Mouse (Mus musculus): Measurements from ENCODE around the gene Grik2. TPM values are rescaled to one million over a fixed set of nuclear protein-coding genes. Genes with fewer than 3 reads are reported as not detected.
A peak's percentile ranks its signal among the peaks of the same experiment; 100 is the strongest.

The Grik2 gene
- 30.5 and 32.2 TPM in 2 replicates for polyA plus RNA-seq (2015; fragmentation: Nextera tagmentation; extraction: Ambion mirVana)

DNA sequence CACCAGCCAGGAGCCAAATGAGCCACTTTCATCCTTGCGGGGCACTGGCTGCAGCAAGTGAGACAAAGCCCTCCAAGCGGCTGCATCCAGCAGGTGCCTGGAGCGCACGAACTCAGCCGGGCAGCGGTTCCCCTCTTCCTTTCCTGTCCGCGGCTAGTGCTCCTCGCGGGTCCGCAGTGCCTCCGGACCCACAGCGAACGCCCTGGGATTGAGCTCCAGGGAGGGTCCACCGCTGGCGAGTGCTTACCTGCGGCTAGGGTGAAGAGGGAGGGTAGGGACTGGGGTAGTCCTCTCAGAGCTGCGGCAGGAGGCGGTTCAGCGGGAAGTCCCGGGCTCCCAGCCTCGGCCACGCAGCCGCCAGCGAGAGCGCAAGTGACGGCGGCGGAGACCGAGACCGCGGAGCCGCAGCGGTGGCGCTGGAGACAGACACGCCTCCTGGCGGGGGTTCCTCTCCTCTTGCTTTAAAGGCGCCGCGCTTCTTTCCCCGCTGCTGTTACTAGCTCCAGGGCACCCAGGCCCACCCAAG lies at the start of gene Grik2:
Gene Grik2, minus strand, starts transcription at position 386 of the 526 bp plus-strand sequence.
- WGBS: under 1% methylated on average over 41 of the region's 41 CpGs
- peak; percentile 92 for ATAC-seq (ENCODE audit: low FRiP score)
- peak within 1 kb of the TSS; percentile 63 for H3K4me2 ChIP-seq

DNA sequence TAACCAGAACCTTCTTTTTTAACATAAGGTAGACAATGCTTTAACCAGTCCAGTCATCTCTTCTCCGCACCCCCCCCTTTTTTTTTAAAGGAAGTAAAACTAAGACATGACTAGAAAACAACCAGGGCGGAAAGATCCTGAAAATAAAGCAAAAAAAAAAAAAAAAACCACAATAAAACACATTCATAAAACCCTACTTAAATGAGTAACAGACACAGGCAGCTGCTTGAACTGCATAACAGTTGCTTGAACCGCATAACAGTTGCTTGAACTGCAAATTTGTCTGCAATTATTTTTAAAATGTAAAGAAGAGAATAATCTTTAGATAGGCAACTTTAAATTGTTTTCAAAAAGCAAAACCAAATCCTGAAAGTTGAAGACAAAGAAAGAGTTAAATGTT lies 45.8 kb upstream of the Grik2 start:
- Histone ChIP-seq H3K4me3 (no peak overlapping the region), H3K9me3 (no peaks in the 10 kb centered on the region), H3K4me1 (replicated peaks) (no peaks in the 10 kb centered on the region), H3K9ac (no peak overlapping the region), H3K27ac (no peak overlapping the region), H3K27me3 (no peaks in the 10 kb centered on the region), H3K36me3 (no peaks in the 10 kb centered on the region), H3K4me2 (no peak overlapping the region)
- no peak for ATAC-seq (ENCODE audit: low FRiP score)
- whole genome bisulfite sequencing: 86% methylated on average over 3 of the region's 3 CpGs

More for the DNA sequence above, at the start of gene Grik2:
- Histone ChIP-seq H3K36me3 (no peaks in the 10 kb centered on the region), H3K27me3 (no peaks in the 10 kb centered on the region), H3K4me1 (replicated peaks) (peaks cover 24% of the 10 kb centered on the region), H3K27ac (peak within 1 kb of the TSS; percentile 95), H3K9me3 (no peaks in the 10 kb centered on the region), H3K9ac (peak within 1 kb of the TSS; percentile 88), H3K4me3 (peak within 1 kb of the TSS; percentile 80)

DNA sequence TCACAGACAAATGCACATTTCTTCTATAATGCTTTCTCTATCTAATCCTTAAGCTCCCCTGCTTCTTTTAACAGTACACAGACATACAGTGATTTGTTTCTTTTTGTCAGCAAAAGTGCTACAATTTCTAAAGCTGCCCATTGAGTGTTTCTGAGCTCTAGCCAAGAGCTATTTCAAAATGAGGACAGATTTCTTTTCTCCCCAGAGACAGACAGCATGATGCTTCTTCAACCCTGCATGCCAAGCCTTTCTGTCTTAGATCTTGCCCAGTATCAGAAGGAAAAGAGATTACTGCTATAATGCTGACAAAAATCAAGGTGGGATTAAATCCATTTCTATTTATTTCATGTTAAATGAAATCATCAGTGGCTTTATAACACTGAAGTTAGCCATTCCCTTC lies 18.7 kb upstream of the Grik2 start:
- no peak overlapping the region for H3K4me2 ChIP-seq
- H3K36me3 ChIP-seq: no peaks in the 10 kb centered on the region
- no peaks in the 10 kb centered on the region for H3K9me3 ChIP-seq
- no peak overlapping the region for H3K27ac ChIP-seq
- no peaks in the 10 kb centered on the region for H3K27me3 ChIP-seq
- H3K9ac ChIP-seq: no peak overlapping the region
- no peak for ATAC-seq (ENCODE audit: low FRiP score)
- no peaks in the 10 kb centered on the region for H3K4me1 ChIP-seq (replicated peaks)
- no peak overlapping the region for H3K4me3 ChIP-seq

- Histone ChIP-seq H3K27ac (no peak overlapping the region), H3K27me3 (no peaks in the 10 kb centered on the region), H3K9me3 (no peaks in the 10 kb centered on the region), H3K9ac (no peak overlapping the region), H3K4me1 (replicated peaks) (no peaks in the 10 kb centered on the region), H3K36me3 (no peaks in the 10 kb centered on the region), H3K4me2 (no peak overlapping the region), H3K4me3 (no peak overlapping the region)
- ATAC-seq (ENCODE audit: low FRiP score): no peak
- 91% methylated on average over 1 of the region's 1 CpGs for WGBS
Measured at GRCm38 (mm10) chr10:49801001-49801400, 12.4 kb upstream of the Grik2 start.

DNA sequence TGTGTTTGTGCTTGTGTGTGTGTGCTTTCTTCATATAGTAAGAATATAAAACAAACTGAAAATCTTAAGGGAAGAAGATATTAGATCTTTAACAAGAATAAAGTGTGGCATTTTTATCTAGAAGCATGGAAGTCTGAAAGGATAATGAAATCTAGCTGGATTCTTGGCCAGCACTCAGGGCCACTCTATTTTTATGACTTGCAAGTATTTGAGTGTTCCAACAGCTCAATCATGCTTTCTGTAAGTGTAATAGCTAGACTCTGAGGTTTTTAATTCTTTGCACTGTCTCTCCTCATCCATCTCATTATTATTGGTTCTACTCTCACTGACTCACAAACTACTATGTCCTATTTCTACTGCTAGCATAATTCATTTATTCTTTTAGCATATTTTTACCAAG lies 5.6 kb upstream of the Grik2 start:
- no peaks in the 10 kb centered on the region for H3K36me3 ChIP-seq

DNA sequence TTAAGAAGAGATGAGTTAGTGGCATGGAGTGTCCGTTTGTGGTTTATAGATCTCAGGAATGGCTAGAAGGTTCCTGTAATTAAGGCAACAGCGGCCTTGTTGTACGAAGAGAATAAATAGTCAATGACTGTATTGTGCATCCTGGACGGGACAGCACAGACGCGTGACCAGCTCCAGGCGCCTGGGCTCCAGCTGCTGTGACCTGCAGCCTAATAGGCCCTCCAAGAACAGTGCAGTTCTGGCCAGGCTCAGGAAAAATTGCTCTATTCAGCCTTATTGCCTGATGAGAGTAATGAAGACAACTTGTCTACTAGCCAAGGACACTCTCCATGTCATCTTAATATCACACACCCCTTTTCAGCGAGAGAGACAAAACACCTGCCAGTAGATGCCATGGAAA lies 1.8 kb upstream of the Grik2 start:
- Histone ChIP-seq H3K4me3 (no peak overlapping the region), H3K9me3 (no peaks in the 10 kb centered on the region), H3K4me2 (0 out of 2 replicates have a peak overlapping the region, but pooled peaks have one; percentile 63), H3K27me3 (no peaks in the 10 kb centered on the region), H3K36me3 (no peaks in the 10 kb centered on the region), H3K9ac (no peak overlapping the region), H3K27ac (no peak overlapping the region), H3K4me1 (replicated peaks) (peaks cover 19% of the 10 kb centered on the region)
- ATAC-seq (ENCODE audit: low FRiP score): no peak
- WGBS: 33% methylated on average over 8 of the region's 8 CpGs

More for the DNA sequence above, 5.6 kb upstream of the Grik2 start:
- Histone ChIP-seq H3K27ac (no peak overlapping the region), H3K27me3 (no peaks in the 10 kb centered on the region), H3K4me1 (replicated peaks) (peaks cover 14% of the 10 kb centered on the region), H3K4me3 (no peak overlapping the region), H3K9ac (no peak overlapping the region), H3K9me3 (no peaks in the 10 kb centered on the region), H3K4me2 (no peak overlapping the region)
- no peak for ATAC-seq (ENCODE audit: low FRiP score)

GRCm38 (mm10) chr10:49789711-49790110 lies 1.1 kb upstream of the Grik2 start:
- H3K36me3 ChIP-seq: no peaks in the 10 kb centered on the region
- WGBS: 50% methylated on average over 4 of the region's 4 CpGs
- no peak overlapping the region for H3K27ac ChIP-seq
- peaks cover 19% of the 10 kb centered on the region for H3K4me1 ChIP-seq (replicated peaks)
- H3K27me3 ChIP-seq: no peaks in the 10 kb centered on the region
- no peak for ATAC-seq (ENCODE audit: low FRiP score)
- no peak overlapping the region for H3K9ac ChIP-seq
- peak overlapping the region; percentile 80; the same call in 1 of the 2 replicates for H3K4me3 ChIP-seq
- no peaks in the 10 kb centered on the region for H3K9me3 ChIP-seq
- peak overlapping the region; percentile 63 for H3K4me2 ChIP-seq

- Histone ChIP-seq H3K4me3 (peak overlapping the region; percentile 80), H3K9ac (peak overlapping the region; percentile 88), H3K36me3 (no peaks in the 10 kb centered on the region), H3K4me1 (replicated peaks) (peaks cover 20% of the 10 kb centered on the region), H3K27me3 (no peaks in the 10 kb centered on the region), H3K4me2 (peak overlapping the region; percentile 63), H3K27ac (peak overlapping the region; percentile 95), H3K9me3 (no peaks in the 10 kb centered on the region)
- WGBS: 8% methylated on average over 5 of the region's 5 CpGs
- ATAC-seq (ENCODE audit: low FRiP score): peak; percentile 78
Measured at GRCm38 (mm10) chr10:49788914-49789313, 348 bp upstream of the Grik2 start.

DNA sequence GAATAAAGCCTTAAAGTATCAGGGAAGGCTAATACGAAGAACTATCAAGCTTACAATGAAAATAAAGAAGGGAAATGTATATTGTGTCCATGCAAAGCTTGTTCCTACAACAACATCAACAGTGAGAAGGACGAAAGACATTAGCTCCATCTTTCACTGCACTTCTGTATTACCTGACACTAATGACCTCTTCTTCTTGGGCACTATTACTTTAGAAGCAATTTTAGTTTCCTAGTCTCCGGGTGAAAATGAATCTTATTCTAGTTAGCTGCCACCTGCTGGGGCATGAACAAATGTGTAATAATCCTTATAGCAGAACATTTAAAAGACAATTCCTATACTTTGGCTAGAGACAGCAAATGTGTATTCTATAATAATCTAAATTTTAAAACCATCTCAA lies 1.9 kb downstream of the Grik2 start:
- Histone ChIP-seq H3K9ac (peak overlapping the region; percentile 61), H3K9me3 (no peaks in the 10 kb centered on the region), H3K27ac (peak overlapping the region; percentile 64; the same call in 1 of the 2 replicates), H3K27me3 (no peaks in the 10 kb centered on the region), H3K36me3 (no peaks in the 10 kb centered on the region), H3K4me1 (replicated peaks) (peaks cover 33% of the 10 kb centered on the region), H3K4me3 (peak overlapping the region; percentile 33), H3K4me2 (peak overlapping the region; percentile 63)
- ATAC-seq (ENCODE audit: low FRiP score): no peak
- WGBS: 36% methylated on average over 3 of the region's 3 CpGs

- no peak for ATAC-seq (ENCODE audit: low FRiP score)
- H3K27ac ChIP-seq: no peak overlapping the region
- no peaks in the 10 kb centered on the region for H3K27me3 ChIP-seq
- peaks cover 41% of the 10 kb centered on the region for H3K4me1 ChIP-seq (replicated peaks)
- H3K9me3 ChIP-seq: no peaks in the 10 kb centered on the region
- peak overlapping the region; percentile 49 for H3K4me2 ChIP-seq
- WGBS: 53% methylated on average over 2 of the region's 2 CpGs
- H3K9ac ChIP-seq: peak overlapping the region; percentile 60; the same call in 1 of the 2 replicates
- peak overlapping the region; percentile 34 for H3K4me3 ChIP-seq
- no peaks in the 10 kb centered on the region for H3K36me3 ChIP-seq
Measured at GRCm38 (mm10) chr10:49785477-49785876, 3.1 kb downstream of the Grik2 start.

GRCm38 (mm10) chr10:49784831-49785230 lies 3.7 kb downstream of the Grik2 start:
- Histone ChIP-seq H3K9ac (peak overlapping the region; percentile 53; the same call in 1 of the 2 replicates), H3K36me3 (no peaks in the 10 kb centered on the region), H3K9me3 (no peaks in the 10 kb centered on the region), H3K27ac (no peak overlapping the region), H3K4me1 (replicated peaks) (peaks cover 43% of the 10 kb centered on the region), H3K4me2 (peak overlapping the region; percentile 49), H3K4me3 (peak overlapping the region; percentile 34), H3K27me3 (no peaks in the 10 kb centered on the region)
- WGBS: 14% methylated on average over 2 of the region's 2 CpGs
- ATAC-seq (ENCODE audit: low FRiP score): no peak

DNA sequence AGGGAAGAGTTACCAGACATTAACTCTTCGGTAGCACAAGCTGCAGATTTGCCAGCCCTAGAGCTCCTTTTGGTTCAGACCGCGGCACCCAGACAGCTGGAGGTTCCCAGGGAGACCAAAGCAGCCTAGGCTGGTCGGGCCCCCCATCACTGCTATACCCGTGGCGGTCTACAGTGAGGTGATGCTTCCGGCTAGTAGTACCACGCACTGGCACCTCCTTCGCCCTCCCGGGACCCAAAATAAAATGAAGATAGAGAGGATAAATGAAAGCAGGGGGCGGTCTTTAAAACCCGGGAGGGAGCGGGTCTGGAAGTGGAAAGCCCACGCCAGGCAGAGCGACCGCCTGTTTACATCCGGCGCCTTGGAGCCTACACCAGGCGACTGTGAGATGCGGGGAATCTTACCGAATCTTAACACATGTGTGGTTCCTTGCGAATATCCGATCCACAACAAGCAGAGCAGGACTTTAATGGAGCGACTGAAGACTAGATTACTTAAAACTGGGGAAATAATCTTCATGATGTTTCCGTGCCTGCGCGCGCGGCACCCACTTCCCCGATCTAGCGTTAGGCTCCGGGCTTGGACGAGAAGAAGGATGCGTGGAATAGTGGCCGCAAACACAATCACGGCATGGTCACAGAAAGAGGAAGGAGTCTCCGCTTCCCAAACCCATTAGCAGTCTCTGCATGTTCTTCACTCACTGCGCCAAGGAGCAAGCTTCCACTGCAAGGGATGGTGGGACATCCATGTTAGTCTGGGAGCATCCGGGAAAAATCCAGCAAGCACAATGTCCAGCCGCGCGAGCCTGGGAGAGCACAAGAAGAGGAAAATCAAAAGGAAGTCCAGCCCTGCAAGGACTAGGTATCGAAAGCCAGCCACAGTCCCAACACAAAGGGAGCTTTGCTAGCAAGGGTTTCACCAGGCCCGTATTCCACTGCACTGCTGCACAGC lies 5.5 kb downstream of the Grik2 start:
- Histone ChIP-seq H3K36me3 (no peaks in the 10 kb centered on the region), H3K4me2 (peak overlapping the region; percentile 76), H3K9me3 (no peaks in the 10 kb centered on the region), H3K27me3 (no peaks in the 10 kb centered on the region), H3K27ac (peak overlapping the region; percentile 93), H3K4me3 (peak overlapping the region; percentile 61), H3K4me1 (replicated peaks) (peaks cover 42% of the 10 kb centered on the region), H3K9ac (peak overlapping the region; percentile 85)
- under 1% methylated on average over 44 of the region's 44 CpGs for WGBS
- ATAC-seq (ENCODE audit: low FRiP score): peak; percentile 80

Measured in hindbrain, embryonic 13.5 days (tissue).